Comparison of ENCODE assay signal across 8 mouse cellular contexts in the genomic region with DNA sequence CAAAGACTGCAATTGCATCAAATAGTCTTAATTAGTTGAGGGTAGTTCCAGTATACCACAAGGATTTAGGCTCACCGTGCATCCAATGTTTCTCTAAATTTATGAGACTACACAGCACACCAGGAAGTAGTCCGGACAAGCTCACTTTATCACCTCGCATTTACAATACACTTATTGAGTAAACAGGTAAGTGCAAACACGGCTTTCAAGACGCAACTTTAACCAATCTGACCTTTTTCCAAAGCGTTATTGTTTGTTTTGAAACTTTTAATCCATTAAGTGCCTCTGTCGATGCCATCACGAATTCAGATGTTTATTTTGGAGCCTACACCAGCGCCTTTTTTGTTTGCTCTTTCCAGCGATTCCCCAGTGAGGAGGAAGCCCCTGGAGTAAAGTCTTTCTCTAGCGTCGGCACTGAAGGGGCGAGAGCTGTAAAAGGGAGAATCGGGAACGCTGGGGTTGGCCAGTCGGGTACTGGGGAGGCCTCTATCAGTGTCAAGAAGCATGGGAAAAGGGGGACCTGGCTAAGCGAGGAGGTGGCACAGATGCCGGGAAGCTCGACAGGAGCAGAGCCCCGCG. TPM values are rescaled to one million over a fixed set of nuclear protein-coding genes. Genes with fewer than 3 reads are reported as not detected.
DNase-seq lines count a peak whose midpoint lies in the region; ATAC-seq and TF ChIP-seq lines count a peak whose summit lies in the region.

No protein-coding gene starts in this region.

- TF ChIP-seq POLR2A in cortical plate, adult 2 months (IDR thresholded peaks at IDR 0.05; ENCODE audit: extremely low read depth, insufficient read depth, low read length): no peak

- peak overlapping the region; percentile 92 for H3K4me3 ChIP-seq in layer of hippocampus, adult 2 months
- peak overlapping the region; percentile 91 for H3K4me3 ChIP-seq in cortical plate, adult 2 months (ENCODE audit: insufficient read depth, low read length)
- peak overlapping the region; percentile 90 for H3K4me3 ChIP-seq in intestine, postnatal 0 days (ENCODE audit: low read depth, low read length)
- peak overlapping the region; percentile 82 for H3K4me3 ChIP-seq in neural tube, embryonic 13.5 days

- H3K9ac ChIP-seq in intestine, postnatal 0 days (ENCODE audit: low read depth, low read length): peak overlapping the region; percentile 76
- peak overlapping the region; percentile 99 for H3K9ac ChIP-seq in neural tube, embryonic 13.5 days

- no peak for TF ChIP-seq CTCF in layer of hippocampus, adult 2 months (conservative IDR thresholded peaks at IDR 0.05)
- no peak for TF ChIP-seq CTCF in cortical plate, adult 2 months (IDR thresholded peaks at IDR 0.05; ENCODE audit: extremely low read depth, insufficient read depth, low read length)
- no peak for TF ChIP-seq CTCF in intestine, postnatal 0 days (IDR thresholded peaks at IDR 0.05; ENCODE audit: low read depth)

- H3K4me2 ChIP-seq in intestine, postnatal 0 days (replicated peaks; ENCODE audit: low read depth): peak overlapping the region; percentile 66
- peak overlapping the region; percentile 71 for H3K4me2 ChIP-seq in neural tube, embryonic 13.5 days

- ATAC-seq in intestine, postnatal 0 days: no peak
- ATAC-seq in neural tube, embryonic 13.5 days (ENCODE audit: low read depth): no peak

- H3K36me3 ChIP-seq in intestine, postnatal 0 days (ENCODE audit: control insufficient read depth, insufficient read depth): peaks cover 23% of the 10 kb centered on the region
- H3K36me3 ChIP-seq in neural tube, embryonic 13.5 days: peaks cover 62% of the 10 kb centered on the region

- H3K27ac ChIP-seq in layer of hippocampus, adult 2 months: peak overlapping the region; percentile 98
- peak overlapping the region; percentile 44; the same call in 1 of the 2 replicates for H3K27ac ChIP-seq in cortical plate, adult 2 months (ENCODE audit: insufficient read depth, low read length)
- H3K27ac ChIP-seq in intestine, postnatal 0 days (ENCODE audit: low read depth, low read length): peak overlapping the region; percentile 97
- H3K27ac ChIP-seq in neural tube, embryonic 13.5 days (replicated peaks): peak overlapping the region; percentile 92

- no peaks in the 10 kb centered on the region; the same call in 1 of the 2 replicates for H3K4me1 ChIP-seq in cortical plate, adult 2 months (ENCODE audit: control insufficient read depth, insufficient read depth, low read length)
- H3K4me1 ChIP-seq in intestine, postnatal 0 days (replicated peaks; ENCODE audit: control insufficient read depth, insufficient read depth, low read length): no peaks in the 10 kb centered on the region
- H3K4me1 ChIP-seq in neural tube, embryonic 13.5 days (replicated peaks): peaks cover 41% of the 10 kb centered on the region

- WGBS in intestine, postnatal 0 days: under 1% methylated on average over 21 of the region's 21 CpGs
- WGBS in neural tube, embryonic 13.5 days: under 1% methylated on average over 21 of the region's 21 CpGs

- H3K9me3 ChIP-seq in intestine, postnatal 0 days (ENCODE audit: control insufficient read depth): no peaks in the 10 kb centered on the region
- no peaks in the 10 kb centered on the region for H3K9me3 ChIP-seq in neural tube, embryonic 13.5 days

- DNase-seq in layer of hippocampus, adult 2 months (ENCODE audit: low spot score in 2 of 2): no peak
- no peak for DNase-seq in layer of hippocampus, adult 11-12 months (ENCODE audit: low spot score)
- DNase-seq in left cerebral cortex, adult 11 months (ENCODE audit: low spot score): no peak
- DNase-seq in cerebellum, adult 18-20 months: no peak
- no peak for DNase-seq in kidney, adult 8-10 months

- no peaks in the 10 kb centered on the region for H3K27me3 ChIP-seq in intestine, postnatal 0 days (replicated peaks; ENCODE audit: control insufficient read depth, insufficient read depth, low read length)
- no peaks in the 10 kb centered on the region for H3K27me3 ChIP-seq in neural tube, embryonic 13.5 days

RNA-seq across cellular contexts. Expression of a gene that starts 0.7 kb away (rescaled TPM):
- 10 to 100 TPM; 17.5 to 20.1 TPM for total RNA-seq in layer of hippocampus, adult 2 months (2021)
- polyA plus RNA-seq in cortical plate, adult 2 months (2012; rRNA removed): 4.8 and 5.1 TPM in 2 replicates
- 2.0 and 4.0 TPM in 2 replicates for polyA plus RNA-seq in intestine, postnatal 0 days (2015; fragmentation: Nextera tagmentation; extraction: Ambion mirVana)
- 11.9 and 12.3 TPM in 2 replicates for polyA plus RNA-seq in neural tube, embryonic 13.5 days (2015; fragmentation: Nextera tagmentation; extraction: Ambion mirVana)

RNA-seq across cellular contexts. Expression of a gene that starts 36.5 kb away (rescaled TPM):
- 10 to 100 TPM; 24.1 to 25.0 TPM for total RNA-seq in layer of hippocampus, adult 2 months (2021)
- polyA plus RNA-seq in cortical plate, adult 2 months (2012; rRNA removed): 25.0 and 26.2 TPM in 2 replicates
- 14.7 and 15.3 TPM in 2 replicates for polyA plus RNA-seq in intestine, postnatal 0 days (2015; fragmentation: Nextera tagmentation; extraction: Ambion mirVana)
- polyA plus RNA-seq in neural tube, embryonic 13.5 days (2015; fragmentation: Nextera tagmentation; extraction: Ambion mirVana): 25.2 and 28.7 TPM in 2 replicates

RNA-seq across cellular contexts. Expression of a gene that starts 36.6 kb away (rescaled TPM):
- 1 to 10 TPM; 1.3 to 1.8 TPM for total RNA-seq in layer of hippocampus, adult 2 months (2021)
- 0.98 and 1.7 TPM in 2 replicates for polyA plus RNA-seq in cortical plate, adult 2 months (2012; rRNA removed)
- polyA plus RNA-seq in intestine, postnatal 0 days (2015; fragmentation: Nextera tagmentation; extraction: Ambion mirVana): 10.0 and 11.0 TPM in 2 replicates
- 10.2 and 10.9 TPM in 2 replicates for polyA plus RNA-seq in neural tube, embryonic 13.5 days (2015; fragmentation: Nextera tagmentation; extraction: Ambion mirVana)

RNA-seq across cellular contexts. Expression of a gene that starts 55.6 kb away (rescaled TPM):
- total RNA-seq in layer of hippocampus, adult 2 months (2021): under 1 TPM; 0.44 to 0.49 TPM
- 0.08 and 0.19 TPM in 2 replicates for polyA plus RNA-seq in cortical plate, adult 2 months (2012; rRNA removed)
- 1.1 TPM in 2 replicates for polyA plus RNA-seq in intestine, postnatal 0 days (2015; fragmentation: Nextera tagmentation; extraction: Ambion mirVana)
- polyA plus RNA-seq in neural tube, embryonic 13.5 days (2015; fragmentation: Nextera tagmentation; extraction: Ambion mirVana): 2.6 and 3.2 TPM in 2 replicates

Comparison
In these comparisons a context has a peak if more than half of its experiments do, and no peak if none do; other contexts are left out.
1. H3K27ac ChIP-seq: peak in every context shown above with its lines; median percentile 98 in layer of hippocampus, adult 2 months; 97 in intestine, postnatal 0 days; 92 in neural tube, embryonic 13.5 days; 44 in cortical plate, adult 2 months.